Mouse (Mus musculus): ENCODE data around the gene Tgm2.

Gene Tgm2

GRCm38 (mm10) chr2:158114931-158115330 is 31.3 kb downstream of the Tgm2 start:
- DNase-seq (ENCODE audit: low read depth, low spot score): peak; percentile 30

DNA sequence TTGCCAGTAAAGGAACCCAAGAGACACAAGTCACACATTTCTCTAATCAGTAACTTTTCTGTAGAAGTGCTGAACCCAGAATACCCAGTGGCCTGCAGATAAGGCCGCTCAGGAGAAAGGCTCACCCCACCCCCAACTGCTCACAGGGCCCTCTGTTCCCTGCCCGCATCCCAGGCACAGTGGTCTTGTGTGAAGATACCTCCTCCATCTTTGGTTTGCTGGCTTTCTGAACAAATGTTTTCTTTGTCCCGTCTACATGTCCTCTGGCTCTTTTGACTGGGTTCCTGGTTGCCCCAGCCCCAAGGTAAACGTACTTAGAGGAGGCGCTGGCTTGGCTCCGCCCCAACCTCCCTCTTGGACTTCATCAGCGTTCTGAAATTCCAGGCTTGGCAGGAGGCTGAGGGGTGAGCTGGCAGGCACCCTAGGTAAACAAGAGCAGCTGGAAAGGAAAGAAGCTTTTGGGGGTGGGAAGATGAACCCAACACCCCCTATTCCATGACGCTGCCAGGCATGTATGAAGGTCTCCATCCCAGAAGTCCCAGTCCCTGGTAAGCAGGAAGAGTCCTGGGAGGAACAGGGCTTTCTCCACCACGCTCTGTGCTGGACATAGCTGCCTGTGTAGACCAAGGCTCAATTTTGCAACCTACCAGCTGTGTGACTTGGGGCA is 32.5 kb downstream of the Tgm2 start:
- no peak for DNase-seq (ENCODE audit: low read depth, low spot score)

GRCm38 (mm10) chr2:158109516-158109915 is 36.7 kb downstream of the Tgm2 start:
- no peak for DNase-seq (ENCODE audit: low read depth, low spot score)

DNA sequence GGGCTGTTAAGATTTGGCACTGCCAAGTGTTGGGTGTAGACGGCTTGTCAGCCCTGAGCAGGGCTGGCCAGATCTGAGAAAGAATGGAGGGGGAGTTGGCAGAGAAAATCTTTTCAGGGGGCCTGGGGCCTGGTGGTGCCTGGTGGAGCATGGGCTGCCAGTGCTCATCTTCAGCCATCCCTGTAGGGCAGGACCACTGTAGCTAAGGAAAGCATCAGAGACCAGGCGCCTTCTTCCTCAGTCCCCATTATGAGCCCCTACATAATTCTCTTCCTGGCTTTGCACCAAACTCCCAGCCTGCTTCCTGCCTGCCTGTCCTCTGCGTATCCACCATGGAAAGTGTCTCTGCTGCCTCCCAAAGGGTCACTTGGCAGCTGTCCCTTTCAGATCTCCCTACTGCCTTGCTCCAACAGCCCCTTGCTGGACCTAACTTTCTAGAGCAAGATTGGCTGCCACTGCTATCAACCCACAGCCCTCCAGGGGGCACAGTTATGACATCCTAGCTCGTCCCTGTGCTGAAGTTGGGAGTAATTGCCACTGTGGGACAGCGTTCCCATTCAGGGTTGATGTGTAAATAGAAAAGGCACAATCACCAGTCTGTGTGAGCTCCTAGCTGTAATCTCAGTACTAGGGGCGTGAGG is 39.2 kb downstream of the Tgm2 start:
- peak; percentile 29 for DNase-seq (ENCODE audit: low read depth, low spot score)

DNA sequence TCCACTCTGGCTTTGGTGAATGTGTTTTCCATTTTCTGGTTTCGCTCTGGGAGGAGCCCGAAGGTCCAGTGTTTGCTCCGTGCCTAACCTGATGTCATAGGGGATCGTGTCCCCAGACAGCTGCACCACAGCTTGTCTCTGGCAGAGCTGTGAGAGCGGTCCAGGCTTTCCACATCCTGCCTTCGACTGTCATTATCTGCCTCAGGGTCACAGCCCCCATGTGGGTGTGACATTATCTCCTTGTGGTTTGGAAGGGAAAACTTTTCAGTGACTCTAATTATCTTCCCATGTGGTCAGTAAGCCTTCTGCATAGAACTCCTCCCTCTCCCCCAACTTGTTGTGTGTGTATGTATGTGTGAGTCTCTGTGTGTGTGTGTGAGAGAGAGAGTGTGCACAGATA is 40.6 kb downstream of the Tgm2 start:
- no peak for DNase-seq (ENCODE audit: low read depth, low spot score)

DNA sequence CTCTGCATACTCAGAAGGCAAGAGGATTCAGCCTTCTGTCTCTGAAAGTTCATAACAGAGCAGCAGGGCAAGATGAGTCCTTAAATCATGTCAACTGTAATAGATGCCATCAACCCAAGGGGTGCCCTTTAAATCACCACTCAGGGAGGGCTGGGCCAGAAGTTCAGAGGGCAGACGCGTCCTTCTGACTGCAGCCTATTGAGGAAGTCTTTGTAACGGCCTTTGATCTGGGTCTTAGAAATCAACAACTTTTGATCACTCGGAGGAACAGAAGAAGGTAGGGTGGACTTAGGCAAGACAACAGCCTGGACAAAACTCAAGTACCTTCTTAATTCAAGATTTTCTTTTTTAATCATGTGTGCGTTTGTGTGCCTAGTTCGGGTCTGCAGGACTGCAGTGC is 41.3 kb downstream of the Tgm2 start:
- DNase-seq (ENCODE audit: low read depth, low spot score): no peak

GRCm38 (mm10) chr2:158101768-158102167 is 44.5 kb downstream of the Tgm2 start:
- no peak for DNase-seq (ENCODE audit: low read depth, low spot score)

GRCm38 (mm10) chr2:158099537-158099936 is 46.7 kb downstream of the Tgm2 start:
- DNase-seq (ENCODE audit: low read depth, low spot score): no peak

DNA sequence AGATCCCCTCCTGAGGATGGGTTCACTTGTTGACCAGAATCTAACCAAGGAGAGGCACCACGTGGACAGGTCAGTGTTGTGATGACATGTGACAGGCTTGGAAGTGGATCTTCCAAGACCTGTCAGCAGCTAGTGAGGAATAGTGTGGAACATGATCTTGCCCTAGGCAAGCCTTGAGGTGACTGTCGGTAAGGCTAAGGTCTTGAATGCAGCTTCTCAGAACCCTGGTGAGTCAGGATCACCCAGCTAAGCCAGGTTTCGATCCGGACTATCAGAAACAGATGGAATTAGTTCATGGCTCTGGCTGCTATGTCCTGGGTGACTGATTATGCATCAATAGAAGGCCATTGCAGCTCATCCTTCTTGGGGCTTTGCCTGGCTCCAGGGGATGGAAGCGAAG is 47.5 kb downstream of the Tgm2 start:
- no peak for DNase-seq (ENCODE audit: low read depth, low spot score)

- no peak for DNase-seq (ENCODE audit: low read depth, low spot score)
Observed at GRCm38 (mm10) chr2:158097071-158097470, 49.2 kb downstream of the Tgm2 start.

DNA sequence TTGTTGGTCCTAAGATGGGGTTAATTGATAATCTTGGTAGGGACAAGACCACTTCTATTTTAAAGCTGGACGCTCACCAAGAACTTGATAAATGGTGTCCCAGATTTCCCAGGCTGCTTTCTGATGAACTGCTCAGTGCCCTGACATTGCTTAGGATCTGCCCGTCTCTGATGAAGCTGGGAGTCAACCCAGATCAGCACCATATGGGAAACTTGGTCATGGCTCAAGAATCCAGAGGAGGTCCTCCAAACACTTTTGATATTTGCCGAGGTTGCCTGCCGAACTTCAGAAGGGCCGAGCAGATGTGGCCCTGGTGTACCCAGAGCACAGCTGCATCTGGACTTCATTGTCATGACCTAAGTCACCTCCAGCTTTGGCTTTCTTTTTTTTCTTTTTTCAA is 51.4 kb downstream of the Tgm2 start:
- no peak for DNase-seq (ENCODE audit: low read depth, low spot score)

DNA sequence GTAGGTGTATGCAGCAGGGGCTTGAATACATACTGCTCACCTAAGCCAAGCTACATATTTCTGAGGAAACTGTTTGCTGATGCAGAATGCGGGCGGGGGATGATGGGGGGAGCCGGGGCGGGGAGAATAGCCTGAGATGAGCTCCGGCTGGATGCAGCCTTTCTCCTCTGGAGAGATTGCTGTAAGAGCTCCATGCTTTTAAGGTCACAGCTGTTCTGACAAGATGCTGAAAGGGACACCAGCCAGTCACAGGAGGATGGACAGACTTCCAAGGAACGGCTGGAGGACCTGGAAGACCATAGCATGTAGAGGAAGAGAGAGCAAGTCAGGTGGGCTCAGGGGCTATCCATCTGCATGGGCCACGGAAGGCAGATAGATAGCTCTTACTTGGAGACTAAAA is 51.9 kb downstream of the Tgm2 start:
- no peak for DNase-seq (ENCODE audit: low read depth, low spot score)

DNA sequence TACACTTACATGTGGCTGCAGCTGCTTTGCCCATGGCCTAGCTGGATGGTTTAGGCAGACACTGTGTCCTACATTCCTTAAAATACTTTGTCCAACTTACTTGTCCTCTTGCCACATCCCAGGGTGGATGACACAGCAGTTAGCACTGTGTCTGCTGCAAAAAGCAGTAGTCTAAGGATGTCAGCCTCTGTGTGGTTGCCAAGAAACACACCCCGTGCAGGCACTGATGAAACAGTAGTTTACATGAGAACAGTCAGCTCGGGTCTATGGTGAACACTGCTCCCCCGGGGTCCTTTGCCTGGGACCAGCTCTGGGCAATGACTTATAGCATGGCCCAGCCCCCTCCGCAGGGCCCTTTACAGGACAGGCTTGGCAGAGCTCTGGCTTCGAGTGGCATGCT is 52.9 kb downstream of the Tgm2 start:
- no peak for DNase-seq (ENCODE audit: low read depth, low spot score)

DNA sequence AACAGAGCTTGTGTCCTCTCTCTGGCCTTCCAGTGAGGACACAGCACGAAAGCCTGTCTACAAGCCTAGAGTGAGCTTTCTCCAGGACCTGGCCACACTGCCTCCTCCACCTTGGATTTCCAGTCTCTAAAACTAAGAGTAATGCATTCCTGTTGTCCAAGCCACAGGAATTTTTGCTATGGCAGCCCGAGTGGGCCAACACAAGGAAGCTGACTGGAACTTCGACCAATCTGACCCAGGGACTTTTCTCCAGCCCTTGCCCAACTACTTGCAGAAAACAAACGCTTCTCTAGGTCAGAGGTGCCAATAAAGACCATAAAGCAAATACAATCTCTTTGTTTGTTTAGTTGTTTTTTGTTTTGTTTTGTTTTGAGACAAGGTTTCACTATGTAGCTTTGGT is 56.1 kb downstream of the Tgm2 start:
- DNase-seq (ENCODE audit: low read depth, low spot score): no peak

DNA sequence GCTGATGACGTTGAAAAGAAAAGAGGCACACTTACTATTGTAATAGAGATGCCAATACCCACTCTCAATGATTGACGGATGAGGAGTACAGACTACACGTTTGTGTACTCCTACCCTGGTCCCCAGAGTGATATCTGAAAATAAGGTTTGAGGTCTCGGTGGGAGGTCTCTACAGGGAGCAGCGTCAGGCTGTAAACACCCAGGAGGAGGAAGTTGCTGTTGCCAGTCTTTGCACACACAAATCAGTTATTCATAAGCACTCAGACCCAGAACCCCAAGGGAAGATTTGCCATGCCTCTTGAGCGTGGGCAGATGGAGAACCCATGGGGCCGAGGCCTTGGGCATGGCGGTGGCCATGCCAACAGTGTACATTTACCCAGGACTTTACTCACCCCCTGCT is 61.8 kb downstream of the Tgm2 start:
- DNase-seq (ENCODE audit: low read depth, low spot score): no peak

GRCm38 (mm10) chr2:158080622-158081241 is 65.5 kb downstream of the Tgm2 start:
- no peak for DNase-seq (ENCODE audit: low read depth, low spot score)

- DNase-seq (ENCODE audit: low read depth, low spot score): peak; percentile 7
Observed at GRCm38 (mm10) chr2:158079843-158080395, 66.3 kb downstream of the Tgm2 start.

DNA sequence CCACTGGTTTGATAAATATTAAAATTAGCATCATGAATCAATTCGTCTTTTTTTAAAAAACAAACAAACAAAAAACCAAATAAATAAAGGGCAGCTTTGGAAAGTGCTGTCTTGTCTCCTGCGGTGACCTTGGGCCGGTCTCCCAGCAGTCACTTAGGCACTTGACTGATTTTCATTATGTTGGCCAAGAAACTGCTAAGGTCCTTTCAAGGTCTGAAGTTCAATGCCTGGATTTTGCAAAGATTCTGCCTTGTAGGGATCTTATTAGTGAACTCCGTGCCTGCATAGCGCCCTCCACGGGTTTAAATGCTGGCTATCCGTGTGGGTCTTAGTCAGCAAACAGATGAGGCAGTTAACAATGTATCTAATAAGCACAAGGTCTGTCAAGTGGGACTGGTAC is 67.3 kb downstream of the Tgm2 start:
- DNase-seq (ENCODE audit: low read depth, low spot score): no peak

GRCm38 (mm10) chr2:158077981-158078380 is 68.3 kb downstream of the Tgm2 start:
- no peak for DNase-seq (ENCODE audit: low read depth, low spot score)

GRCm38 (mm10) chr2:158076690-158077089 is 69.5 kb downstream of the Tgm2 start:
- no peak for DNase-seq (ENCODE audit: low read depth, low spot score)

DNA sequence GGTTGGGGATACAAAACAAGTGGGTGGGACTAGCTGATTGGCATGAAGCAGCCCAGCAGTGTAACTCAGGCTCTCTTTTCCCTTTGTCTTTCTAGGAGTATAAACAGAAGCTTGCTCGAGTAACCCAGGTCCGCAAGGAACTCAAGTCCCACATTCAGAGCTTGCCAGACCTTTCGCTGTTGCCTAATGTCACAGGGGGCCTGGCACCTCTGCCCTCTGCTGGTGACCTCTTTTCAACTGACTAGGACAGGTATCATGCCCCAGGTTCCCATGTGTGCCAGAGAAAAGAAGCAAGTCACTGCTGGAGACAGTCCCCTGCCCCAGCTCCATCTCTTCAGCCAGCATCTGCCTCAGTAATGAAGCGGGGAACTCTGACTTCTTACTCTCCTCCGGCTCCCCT is 71.4 kb downstream of the Tgm2 start:
- no peak for DNase-seq (ENCODE audit: low read depth, low spot score)

- no peak for DNase-seq (ENCODE audit: low read depth, low spot score)
Observed at GRCm38 (mm10) chr2:158071633-158071995, 74.6 kb downstream of the Tgm2 start.

All from A20 (cell line).